Mouse (Mus musculus): ENCODE data around the gene Dlgap4. TPM values are rescaled to one million over a fixed set of nuclear protein-coding genes. Genes with fewer than 3 reads are reported as not detected.

Dlgap4 gene
- polyA plus RNA-seq, 1 experiment from 2014 or later = 57.8 TPM

- ATAC-seq (replicated peaks; ENCODE audit: extremely low read depth, insufficient read depth, low FRiP score) = 0 out of 2 replicates have a peak, but pooled peaks have one; percentile 45
- H3K4me3 ChIP-seq (ENCODE audit: low read length) = no peak overlapping the region
- H3K27me3 ChIP-seq (ENCODE audit: control insufficient read depth, insufficient read depth, low read length) = no peaks in the 10 kb centered on the region
- no peak overlapping the region for H3K4me2 ChIP-seq (ENCODE audit: low read depth, low read length)
- 0 out of 2 replicates have a peak overlapping the region, but pooled peaks have one; percentile 41 for H3K27ac ChIP-seq (ENCODE audit: low read length)
- peaks cover 73% of the 10 kb centered on the region for H3K4me1 ChIP-seq (ENCODE audit: control insufficient read depth, insufficient read depth, low read length)
- WGBS = 47% methylated on average over 7 of the region's 7 CpGs
- no peaks in the 10 kb centered on the region for H3K9me3 ChIP-seq (replicated peaks; ENCODE audit: control insufficient read depth, low read length)
- H3K36me3 ChIP-seq (ENCODE audit: control insufficient read depth, insufficient read depth) = no peaks in the 10 kb centered on the region
- H3K9ac ChIP-seq (ENCODE audit: low read length) = no peak overlapping the region
Observed at GRCm38 (mm10) chr2:156737976-156738375, 124.5 kb downstream of the Dlgap4 start.

- no peak for ATAC-seq (replicated peaks; ENCODE audit: extremely low read depth, insufficient read depth, low FRiP score)
- peaks cover 2% of the 10 kb centered on the region for H3K36me3 ChIP-seq (ENCODE audit: control insufficient read depth, insufficient read depth)
- no peak overlapping the region for H3K4me2 ChIP-seq (ENCODE audit: low read depth, low read length)
- H3K4me1 ChIP-seq (ENCODE audit: control insufficient read depth, insufficient read depth, low read length) = peaks cover 49% of the 10 kb centered on the region
- WGBS = 69% methylated on average over 9 of the region's 9 CpGs
- H3K9me3 ChIP-seq (replicated peaks; ENCODE audit: control insufficient read depth, low read length) = no peaks in the 10 kb centered on the region
- H3K4me3 ChIP-seq (ENCODE audit: low read length) = no peak overlapping the region
- no peaks in the 10 kb centered on the region for H3K27me3 ChIP-seq (ENCODE audit: control insufficient read depth, insufficient read depth, low read length)
- no peak overlapping the region for H3K9ac ChIP-seq (ENCODE audit: low read length)
- no peak overlapping the region for H3K27ac ChIP-seq (ENCODE audit: low read length)
Observed at GRCm38 (mm10) chr2:156741265-156741664, 127.8 kb downstream of the Dlgap4 start.

- Histone ChIP-seq H3K9me3 (replicated peaks; ENCODE audit: control insufficient read depth, low read length) (no peaks in the 10 kb centered on the region), H3K4me2 (ENCODE audit: low read depth, low read length) (no peak overlapping the region), H3K27ac (ENCODE audit: low read length) (no peak overlapping the region), H3K9ac (ENCODE audit: low read length) (peak overlapping the region; percentile 7; the same call in 1 of the 2 replicates), H3K27me3 (ENCODE audit: control insufficient read depth, insufficient read depth, low read length) (no peaks in the 10 kb centered on the region), H3K4me1 (ENCODE audit: control insufficient read depth, insufficient read depth, low read length) (peaks cover 42% of the 10 kb centered on the region), H3K4me3 (ENCODE audit: low read length) (no peak overlapping the region), H3K36me3 (ENCODE audit: control insufficient read depth, insufficient read depth) (peaks cover 5% of the 10 kb centered on the region)
- ATAC-seq (replicated peaks; ENCODE audit: extremely low read depth, insufficient read depth, low FRiP score) = no peak
- WGBS = 37% methylated on average over 4 of the region's 4 CpGs
Observed at GRCm38 (mm10) chr2:156741998-156742397, 128.5 kb downstream of the Dlgap4 start.

GRCm38 (mm10) chr2:156743248-156743647 is 129.7 kb downstream of the Dlgap4 start:
- H3K27ac ChIP-seq (ENCODE audit: low read length) = no peak overlapping the region
- H3K4me2 ChIP-seq (ENCODE audit: low read depth, low read length) = no peak overlapping the region
- ATAC-seq (replicated peaks; ENCODE audit: extremely low read depth, insufficient read depth, low FRiP score) = no peak
- no peaks in the 10 kb centered on the region for H3K27me3 ChIP-seq (ENCODE audit: control insufficient read depth, insufficient read depth, low read length)
- H3K4me3 ChIP-seq (ENCODE audit: low read length) = no peak overlapping the region
- 60% methylated on average over 3 of the region's 3 CpGs for WGBS
- H3K9ac ChIP-seq (ENCODE audit: low read length) = no peak overlapping the region
- H3K9me3 ChIP-seq (replicated peaks; ENCODE audit: control insufficient read depth, low read length) = no peaks in the 10 kb centered on the region
- H3K36me3 ChIP-seq (ENCODE audit: control insufficient read depth, insufficient read depth) = peaks cover 7% of the 10 kb centered on the region
- H3K4me1 ChIP-seq (ENCODE audit: control insufficient read depth, insufficient read depth, low read length) = peaks cover 30% of the 10 kb centered on the region

- no peak for ATAC-seq (replicated peaks; ENCODE audit: extremely low read depth, insufficient read depth, low FRiP score)
- Histone ChIP-seq H3K9ac (ENCODE audit: low read length) (no peak overlapping the region), H3K27ac (ENCODE audit: low read length) (no peak overlapping the region), H3K9me3 (replicated peaks; ENCODE audit: control insufficient read depth, low read length) (no peaks in the 10 kb centered on the region), H3K4me1 (ENCODE audit: control insufficient read depth, insufficient read depth, low read length) (peaks cover 21% of the 10 kb centered on the region), H3K36me3 (ENCODE audit: control insufficient read depth, insufficient read depth) (peaks cover 9% of the 10 kb centered on the region), H3K27me3 (ENCODE audit: control insufficient read depth, insufficient read depth, low read length) (no peaks in the 10 kb centered on the region), H3K4me3 (ENCODE audit: low read length) (no peak overlapping the region), H3K4me2 (ENCODE audit: low read depth, low read length) (no peak overlapping the region)
- 73% methylated on average over 5 of the region's 5 CpGs for WGBS
Observed at GRCm38 (mm10) chr2:156744414-156744813, 130.9 kb downstream of the Dlgap4 start.

GRCm38 (mm10) chr2:156747315-156747714 is 133.8 kb downstream of the Dlgap4 start:
- Histone ChIP-seq H3K9ac (ENCODE audit: low read length) (no peak overlapping the region), H3K4me3 (ENCODE audit: low read length) (no peak overlapping the region), H3K27me3 (ENCODE audit: control insufficient read depth, insufficient read depth, low read length) (no peaks in the 10 kb centered on the region), H3K27ac (ENCODE audit: low read length) (no peak overlapping the region), H3K36me3 (ENCODE audit: control insufficient read depth, insufficient read depth) (peaks cover 22% of the 10 kb centered on the region), H3K9me3 (replicated peaks; ENCODE audit: control insufficient read depth, low read length) (no peaks in the 10 kb centered on the region), H3K4me2 (ENCODE audit: low read depth, low read length) (no peak overlapping the region), H3K4me1 (ENCODE audit: control insufficient read depth, insufficient read depth, low read length) (peaks cover 2% of the 10 kb centered on the region)
- WGBS = 80% methylated on average over 3 of the region's 3 CpGs
- no peak for ATAC-seq (replicated peaks; ENCODE audit: extremely low read depth, insufficient read depth, low FRiP score)

- Histone ChIP-seq H3K27me3 (ENCODE audit: control insufficient read depth, insufficient read depth, low read length) (no peaks in the 10 kb centered on the region), H3K4me2 (ENCODE audit: low read depth, low read length) (no peak overlapping the region), H3K4me1 (ENCODE audit: control insufficient read depth, insufficient read depth, low read length) (no peaks in the 10 kb centered on the region), H3K27ac (ENCODE audit: low read length) (no peak overlapping the region), H3K36me3 (ENCODE audit: control insufficient read depth, insufficient read depth) (peaks cover 32% of the 10 kb centered on the region), H3K9me3 (replicated peaks; ENCODE audit: control insufficient read depth, low read length) (no peaks in the 10 kb centered on the region), H3K9ac (ENCODE audit: low read length) (no peak overlapping the region), H3K4me3 (ENCODE audit: low read length) (no peak overlapping the region)
- no peak for ATAC-seq (replicated peaks; ENCODE audit: extremely low read depth, insufficient read depth, low FRiP score)
- WGBS = 78% methylated on average over 8 of the region's 8 CpGs
Observed at GRCm38 (mm10) chr2:156749687-156750086, 136.2 kb downstream of the Dlgap4 start.

GRCm38 (mm10) chr2:156756937-156757336 is 143.4 kb downstream of the Dlgap4 start:
- Histone ChIP-seq H3K27ac (ENCODE audit: low read length) (no peak overlapping the region), H3K9me3 (replicated peaks; ENCODE audit: control insufficient read depth, low read length) (peaks cover 7% of the 10 kb centered on the region), H3K4me3 (ENCODE audit: low read length) (no peak overlapping the region), H3K27me3 (ENCODE audit: control insufficient read depth, insufficient read depth, low read length) (no peaks in the 10 kb centered on the region), H3K9ac (ENCODE audit: low read length) (no peak overlapping the region), H3K4me1 (ENCODE audit: control insufficient read depth, insufficient read depth, low read length) (no peaks in the 10 kb centered on the region), H3K4me2 (ENCODE audit: low read depth, low read length) (no peak overlapping the region), H3K36me3 (ENCODE audit: control insufficient read depth, insufficient read depth) (peaks cover 59% of the 10 kb centered on the region)
- 92% methylated on average over 9 of the region's 9 CpGs for WGBS
- no peak for ATAC-seq (replicated peaks; ENCODE audit: extremely low read depth, insufficient read depth, low FRiP score)

- H3K4me1 ChIP-seq (ENCODE audit: control insufficient read depth, insufficient read depth, low read length) = peaks cover 15% of the 10 kb centered on the region
- H3K36me3 ChIP-seq (ENCODE audit: control insufficient read depth, insufficient read depth) = peaks cover 59% of the 10 kb centered on the region
- H3K9me3 ChIP-seq (replicated peaks; ENCODE audit: control insufficient read depth, low read length) = peaks cover 6% of the 10 kb centered on the region
- no peak overlapping the region for H3K4me2 ChIP-seq (ENCODE audit: low read depth, low read length)
- H3K27ac ChIP-seq (ENCODE audit: low read length) = no peak overlapping the region
- H3K9ac ChIP-seq (ENCODE audit: low read length) = no peak overlapping the region
- no peaks in the 10 kb centered on the region for H3K27me3 ChIP-seq (ENCODE audit: control insufficient read depth, insufficient read depth, low read length)
- 74% methylated on average over 5 of the region's 5 CpGs for WGBS
- H3K4me3 ChIP-seq (ENCODE audit: low read length) = no peak overlapping the region
- ATAC-seq (replicated peaks; ENCODE audit: extremely low read depth, insufficient read depth, low FRiP score) = no peak
Observed at GRCm38 (mm10) chr2:156760843-156761505, 147.5 kb downstream of the Dlgap4 start.

Measured in heart, embryonic 16.5 days (tissue).